Mouse (Mus musculus): ENCODE measurements at regions not wholly inside any gene's neighbourhood (a gene's known extent, or its start where the extent isn't known, plus 50 kb on each side); places are given as distances from the start of the nearest gene placed in this dataset.

DNA sequence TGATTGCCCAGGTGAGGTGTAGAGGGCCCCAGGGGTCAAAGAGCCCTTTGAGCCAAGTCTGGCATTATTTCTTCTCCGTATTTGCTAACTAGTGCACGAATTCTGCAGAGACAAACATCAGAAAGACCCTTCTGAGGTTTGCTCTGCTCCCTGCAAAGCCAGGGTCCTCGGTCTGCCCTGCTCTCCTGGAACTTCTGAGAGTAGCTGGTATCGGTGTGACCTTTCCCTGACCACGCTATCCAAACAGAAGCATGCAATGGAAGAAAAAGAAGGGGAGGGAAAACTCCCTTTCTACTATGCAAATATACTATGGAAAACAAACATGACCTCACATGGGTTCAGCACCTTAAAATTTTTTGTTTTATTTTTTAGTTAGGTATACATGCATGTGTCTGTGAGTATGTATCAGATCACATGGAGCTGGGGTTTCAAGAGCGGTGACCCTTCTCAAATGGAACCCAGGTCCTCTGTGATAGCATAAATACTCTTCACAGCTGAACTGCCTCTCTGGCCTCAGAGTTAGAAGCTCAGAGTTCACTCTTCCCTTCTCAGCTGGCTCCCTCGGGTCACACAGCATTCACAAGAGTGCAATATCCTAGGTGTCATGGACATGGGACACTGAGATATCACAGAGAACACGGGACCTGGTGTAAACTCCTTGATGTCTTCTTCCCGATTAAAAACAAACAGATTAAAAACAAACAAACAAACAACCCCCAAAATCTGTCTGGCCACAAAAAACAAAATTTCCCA lies 144.7 kb downstream of the Bcl2l11 start:
- TF ChIP-seq CTCF (IDR thresholded peaks at IDR 0.05; ENCODE audit: low read depth) (no peak), EP300 (IDR thresholded peaks at IDR 0.05; ENCODE audit: low read depth) (no peak)
